Mouse (Mus musculus): ENCODE data around the gene Rassf3.

Rassf3 gene

DNA sequence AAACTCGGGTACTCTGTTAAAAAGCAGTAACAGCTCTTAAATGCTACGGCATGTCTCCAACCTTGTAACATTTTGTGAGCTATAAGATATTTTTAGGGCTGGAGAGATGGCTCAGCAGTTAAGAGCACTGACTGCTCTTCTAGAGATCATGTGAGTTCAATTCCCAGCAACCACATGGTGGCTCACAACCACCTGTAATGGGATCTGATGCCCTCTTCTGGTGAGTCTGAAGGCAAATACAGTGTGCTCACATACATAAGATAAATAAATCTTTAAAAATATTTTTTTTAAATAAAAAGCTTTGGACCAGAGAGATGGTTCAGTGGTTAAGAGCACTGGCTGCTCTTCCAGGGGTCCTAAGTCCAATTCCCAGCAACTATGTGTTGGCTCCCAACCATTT lies 115.8 kb downstream of the Rassf3 start:
- DNase-seq: no peak

Data from thymus, adult 18-20 months (tissue).